Mouse (Mus musculus) lung, postnatal 0 days (tissue): Measurements from ENCODE around the gene Rps7.

Experiments used
- CTCF ChIP-seq: IDR thresholded peaks from 2 replicates; pipeline ENCODE4 v1.5.1; 2016; ENCODE audit warnings: antibody characterized with exemption, mild to moderate bottlenecking
- EP300 ChIP-seq: IDR thresholded peaks from 2 replicates; pipeline ENCODE4 v1.6.1; 2016; ENCODE audit warnings: antibody characterized with exemption, mild to moderate bottlenecking, control low read depth

- TF ChIP-seq CTCF (no peak), EP300 (no peak)
Measured at GRCm38 (mm10) chr12:28603494-28603893, 32.3 kb downstream of the Rps7 start.
